Mouse (Mus musculus) gastrocnemius, postnatal 14 days (tissue): ENCODE results near the gene Sfrp2. TPM values are rescaled to one million over a fixed set of nuclear protein-coding genes. Genes with fewer than 3 reads are reported as not detected.

Experiments
- DNase-seq: peaks from one replicate; pipeline ENCODE4 v3.0.0; 2021; ENCODE audit warnings: mixed read lengths
- intact Hi-C: fragments of 180-260 bp; cut with DNase I; formaldehyde crosslinking; loops from one replicate; pipeline ENCODE4 v1.15.1; 2025; ENCODE audit warnings: low total_unique reads
- total RNA-seq, 2 experiments: library from RNA; stranded (reverse); gene quantifications; 2 replicates each; pipeline ENCODE4 v1.2.3; 2021

The Sfrp2 gene
- total RNA-seq, 2 experiments from 2014 or later, result 8.8 to 14.3 TPM

DNA sequence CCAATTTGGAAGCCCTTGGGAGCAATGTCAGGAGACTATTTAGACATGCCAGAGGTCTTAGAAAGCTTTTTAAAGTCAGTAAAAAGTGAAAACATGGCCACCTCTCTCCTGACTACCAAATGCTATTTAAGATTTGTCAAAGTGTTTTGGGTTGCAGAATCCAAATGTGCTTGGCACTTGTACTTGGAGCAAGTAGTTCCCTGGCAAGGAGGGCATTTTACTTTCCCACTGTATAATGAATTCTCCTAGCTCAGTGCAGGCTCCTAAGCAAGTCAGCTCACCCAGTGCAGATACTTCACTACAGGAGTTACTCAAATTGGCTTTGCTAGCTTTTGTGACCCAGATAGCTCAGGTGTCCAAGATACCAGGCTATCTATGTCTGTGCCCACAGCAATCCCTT, 46.7 kb downstream of the Sfrp2 start:
- intact Hi-C loops, result no loop called here
- no peak for DNase-seq

DNA sequence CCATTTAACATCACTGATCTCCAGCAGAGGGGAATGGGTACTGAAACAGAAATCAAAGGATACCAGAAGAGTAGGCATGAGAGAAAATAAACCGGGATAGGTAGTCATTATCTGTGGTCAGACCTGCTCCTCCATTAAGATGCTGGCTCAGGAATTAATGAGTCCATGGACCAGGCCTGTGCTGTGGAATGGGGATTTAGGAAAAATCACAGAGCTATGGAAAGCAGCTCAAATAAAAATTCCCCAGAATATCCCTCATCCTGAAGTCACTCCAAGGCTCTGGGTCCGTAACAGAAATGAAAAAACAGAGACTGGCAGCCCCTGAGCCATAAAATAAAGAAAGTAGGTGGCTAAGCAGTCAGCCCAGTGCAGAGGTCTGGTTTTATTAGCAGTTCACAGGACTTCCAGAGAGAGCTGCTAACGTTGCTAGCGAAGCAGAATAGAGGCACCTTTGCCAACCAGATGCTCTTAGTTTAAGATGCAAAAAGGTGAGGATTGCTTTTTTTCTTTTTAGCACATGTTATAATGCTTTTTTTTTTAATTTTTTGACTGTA, 50.3 kb downstream of the Sfrp2 start:
- intact Hi-C loops, result no loop called here
- DNase-seq, result no peak

DNA sequence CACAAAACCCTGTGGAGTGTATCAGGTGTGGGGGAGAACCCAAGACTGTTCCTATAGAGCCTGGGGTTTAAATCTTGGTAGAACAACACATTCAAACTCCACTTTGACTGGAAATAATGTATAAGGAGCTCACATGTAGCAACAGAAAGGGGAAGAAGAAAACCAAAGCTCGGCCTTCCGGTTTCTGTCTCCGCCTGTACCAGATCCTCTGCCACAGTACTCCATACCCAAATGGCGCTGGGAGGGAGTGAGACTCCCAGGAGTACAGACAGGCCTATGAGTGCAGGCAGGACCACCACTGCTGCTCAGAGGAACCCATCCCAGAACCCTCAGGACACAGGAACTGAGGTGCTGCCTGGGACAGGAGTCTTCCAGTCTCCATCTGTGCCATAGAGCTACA, 57.7 kb downstream of the Sfrp2 start:
- intact Hi-C loops, result no loop called here

More for the DNA sequence above, 57.7 kb downstream of the Sfrp2 start:
- DNase-seq, result no peak

Other genes starting within 250 kb of the Sfrp2 start
- gene Tlr2, start 75.4 kb downstream of the Sfrp2 start, total RNA-seq, result 1 to 10 TPM; 1.4 TPM